Mouse (Mus musculus) cortical plate, adult 2 months (tissue): Measurements from ENCODE around the gene Cd5.

Experiments
- CTCF ChIP-seq: fragments of 200-500 bp; IDR thresholded peaks from 2 replicates; pipeline ENCODE4 v1.5.1; 2011; ENCODE audit warnings: mild to moderate bottlenecking, control low read depth, low read length; ENCODE audit not compliant: insufficient read depth; ENCODE audit errors: extremely low read depth
- POLR2A ChIP-seq: fragments of 200-500 bp; IDR thresholded peaks from 2 replicates; pipeline ENCODE4 v1.6.1; 2011; ENCODE audit warnings: mild to moderate bottlenecking, low read length, control low read depth; ENCODE audit not compliant: insufficient read depth; ENCODE audit errors: extremely low read depth

- TF ChIP-seq CTCF (no peak), POLR2A (no peak)
Observed at GRCm38 (mm10) chr19:10751607-10752006, 12.8 kb upstream of the Cd5 start.
